Mouse (Mus musculus) gastrocnemius, adult 8-10 months (tissue): Measurements from ENCODE around the gene Ndufaf2. TPM values are rescaled to one million over a fixed set of nuclear protein-coding genes. Genes with fewer than 3 reads are reported as not detected.
A peak's percentile ranks its signal among the peaks of the same experiment; 100 is the strongest.

Source experiments
- DNase-seq, 2 experiments: peaks; one replicate each; pipeline ENCODE4 v3.0.0; 2022; ENCODE audit warnings: low spot score in 2 of 2
- total RNA-seq, 4 experiments: library from RNA; stranded (reverse); gene quantifications; 2 replicates each; pipeline ENCODE4 v1.2.4; 2022

Gene Ndufaf2
- total RNA-seq, 4 experiments from 2014 or later: 13.2 to 16.5 (median 15.2) TPM

- DNase-seq: no peak
Observed at GRCm38 (mm10) chr13:108138403-108138977, 19.9 kb downstream of the Ndufaf2 start.

GRCm38 (mm10) chr13:108135617-108136016 lies 22.8 kb downstream of the Ndufaf2 start:
- no peak for DNase-seq

- no peak for DNase-seq
Observed at GRCm38 (mm10) chr13:108132031-108132819, 26.2 kb downstream of the Ndufaf2 start.

GRCm38 (mm10) chr13:108130737-108131136 lies 27.7 kb downstream of the Ndufaf2 start:
- DNase-seq: no peak

- no peak for DNase-seq
Observed at GRCm38 (mm10) chr13:108129070-108129469, 29.4 kb downstream of the Ndufaf2 start.

GRCm38 (mm10) chr13:108127883-108128282 lies 30.5 kb downstream of the Ndufaf2 start:
- DNase-seq: no peak

GRCm38 (mm10) chr13:108127130-108127529 lies 31.3 kb downstream of the Ndufaf2 start:
- DNase-seq: no peak

GRCm38 (mm10) chr13:108126246-108126645 lies 32.2 kb downstream of the Ndufaf2 start:
- DNase-seq: no peak

GRCm38 (mm10) chr13:108124096-108124495 lies 34.3 kb downstream of the Ndufaf2 start:
- no peak for DNase-seq

GRCm38 (mm10) chr13:108123109-108123723 lies 35.2 kb downstream of the Ndufaf2 start:
- DNase-seq: no peak

- no peak for DNase-seq
Observed at GRCm38 (mm10) chr13:108119411-108120310, 38.8 kb downstream of the Ndufaf2 start.

- DNase-seq: no peak
Observed at GRCm38 (mm10) chr13:108118188-108118587, 40.2 kb downstream of the Ndufaf2 start.

GRCm38 (mm10) chr13:108117654-108118053 lies 40.8 kb downstream of the Ndufaf2 start:
- DNase-seq: no peak

- no peak for DNase-seq
Observed at GRCm38 (mm10) chr13:108114257-108114656, 44.2 kb downstream of the Ndufaf2 start.

GRCm38 (mm10) chr13:108113536-108113935 lies 44.9 kb downstream of the Ndufaf2 start:
- DNase-seq: no peak

GRCm38 (mm10) chr13:108110929-108111328 lies 47.5 kb downstream of the Ndufaf2 start:
- no peak for DNase-seq

GRCm38 (mm10) chr13:108100700-108101099 lies 57.7 kb downstream of the Ndufaf2 start:
- DNase-seq: no peak

GRCm38 (mm10) chr13:108096446-108096845 lies 62.0 kb downstream of the Ndufaf2 start:
- peak; percentile 19 to 42 for DNase-seq

GRCm38 (mm10) chr13:108095617-108096016 lies 62.8 kb downstream of the Ndufaf2 start:
- peak; percentile 4 to 32 for DNase-seq

- no peak for DNase-seq
Observed at GRCm38 (mm10) chr13:108094681-108095080, 63.7 kb downstream of the Ndufaf2 start.

- DNase-seq: no peak
Observed at GRCm38 (mm10) chr13:108092290-108092689, 66.1 kb downstream of the Ndufaf2 start.
